Mouse (Mus musculus) urinary bladder, adult 2 months (tissue): ENCODE measurements at regions not wholly inside any gene's neighbourhood (a gene's known extent, or its start where the extent isn't known, plus 50 kb on each side); places are given as distances from the start of the nearest gene placed in this dataset.

Source experiments
- DNase-seq: peaks from one replicate; pipeline ENCODE4 v3.0.0; 2022; ENCODE audit warnings: low spot score

- DNase-seq = no peak
Measured at GRCm38 (mm10) chr9:61089066-61089686, 283.0 kb upstream of the Tle3 start.

DNA sequence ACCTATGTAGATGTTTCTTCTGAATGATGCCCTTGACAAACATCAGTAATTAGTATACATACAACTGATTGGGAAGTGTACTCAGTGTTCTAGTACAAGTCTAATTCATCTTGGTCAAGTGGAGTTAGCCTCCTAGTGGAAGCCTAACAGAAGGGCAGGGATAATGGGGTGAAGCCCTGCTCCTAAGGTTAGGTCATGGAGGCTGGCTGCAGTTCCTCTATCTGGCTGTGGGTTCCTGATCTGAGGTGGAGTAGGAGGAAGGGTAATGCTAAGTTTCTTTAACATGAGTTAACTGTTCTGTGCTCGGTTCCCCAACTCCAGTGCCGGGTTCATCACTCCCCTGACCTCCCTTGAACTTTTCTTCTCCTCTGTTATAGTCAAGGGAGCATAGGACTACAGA is 281.1 kb upstream of the Tle3 start:
- DNase-seq = no peak

DNA sequence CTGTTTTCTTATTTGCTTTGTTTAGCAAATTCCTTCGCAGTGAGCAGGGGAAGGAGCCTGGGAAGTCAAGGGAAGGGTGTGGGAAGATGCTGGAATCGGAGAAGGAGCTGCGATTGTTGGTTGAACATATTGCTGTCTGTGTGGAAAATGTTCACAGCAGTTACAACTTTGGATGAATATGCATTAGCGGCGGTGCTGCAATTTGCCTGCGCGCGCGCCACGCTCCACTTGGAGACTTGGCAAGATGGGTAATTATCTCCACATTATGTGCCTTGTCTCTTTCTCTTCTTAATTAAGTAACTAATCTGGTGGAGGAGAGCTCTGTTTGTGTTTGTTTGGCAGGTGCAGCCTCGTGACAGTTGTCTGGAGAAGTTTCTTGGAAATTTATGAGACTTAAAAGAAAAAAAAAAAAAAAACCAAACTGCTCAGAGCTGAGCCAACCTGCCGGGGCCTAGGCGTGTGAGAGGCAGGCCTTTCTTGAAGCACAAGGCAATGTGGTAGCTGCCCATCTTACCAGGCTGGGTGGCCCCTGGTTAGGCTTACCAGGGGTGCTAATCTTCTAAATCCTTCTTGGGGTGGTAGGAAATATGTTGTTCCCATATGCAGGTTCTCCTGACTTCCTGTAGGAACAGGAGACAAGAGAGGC is 279.2 kb upstream of the Tle3 start:
- DNase-seq = no peak

- no peak for DNase-seq
Measured at GRCm38 (mm10) chr9:61095069-61095775, 276.9 kb upstream of the Tle3 start.

- no peak for DNase-seq
Measured at GRCm38 (mm10) chr9:61101741-61102450, 270.3 kb upstream of the Tle3 start.

- DNase-seq = no peak
Measured at GRCm38 (mm10) chr9:61102451-61103358, 269.5 kb upstream of the Tle3 start.

DNA sequence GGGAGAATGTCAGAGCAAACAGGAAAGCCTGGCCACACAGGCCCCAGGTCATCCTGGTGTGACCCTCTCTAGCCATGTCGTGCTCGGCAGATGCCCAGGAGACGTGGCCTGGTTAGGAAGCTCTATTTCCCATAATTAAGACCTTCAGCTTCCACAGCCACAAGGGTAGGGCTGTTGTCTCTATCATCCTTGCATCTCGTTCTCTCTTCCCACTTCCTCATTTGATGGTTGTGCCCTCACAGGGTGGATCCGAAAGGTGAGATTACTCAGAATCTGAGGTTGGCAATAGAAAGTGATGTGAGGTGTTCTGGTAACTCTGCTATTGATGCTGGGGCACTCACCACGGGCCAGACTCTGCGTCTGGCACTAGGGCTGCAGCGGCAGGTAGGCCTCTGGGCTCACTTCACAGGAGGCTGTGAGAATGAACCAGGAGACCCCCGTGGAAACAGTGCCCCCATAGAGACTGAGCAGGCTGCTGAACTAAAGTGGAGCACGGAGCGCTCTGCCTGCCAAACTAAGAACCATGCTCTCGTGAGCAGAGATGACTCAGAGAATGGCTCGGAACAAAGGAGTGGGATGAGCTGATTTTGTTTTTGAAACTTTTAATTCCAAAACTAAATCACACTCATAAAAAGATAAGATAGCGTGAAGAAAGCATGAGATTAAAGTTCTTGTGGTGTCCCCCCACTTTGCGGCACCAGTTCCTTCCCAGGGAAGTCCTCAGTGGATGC is 266.5 kb upstream of the Tle3 start:
- DNase-seq = no peak

DNA sequence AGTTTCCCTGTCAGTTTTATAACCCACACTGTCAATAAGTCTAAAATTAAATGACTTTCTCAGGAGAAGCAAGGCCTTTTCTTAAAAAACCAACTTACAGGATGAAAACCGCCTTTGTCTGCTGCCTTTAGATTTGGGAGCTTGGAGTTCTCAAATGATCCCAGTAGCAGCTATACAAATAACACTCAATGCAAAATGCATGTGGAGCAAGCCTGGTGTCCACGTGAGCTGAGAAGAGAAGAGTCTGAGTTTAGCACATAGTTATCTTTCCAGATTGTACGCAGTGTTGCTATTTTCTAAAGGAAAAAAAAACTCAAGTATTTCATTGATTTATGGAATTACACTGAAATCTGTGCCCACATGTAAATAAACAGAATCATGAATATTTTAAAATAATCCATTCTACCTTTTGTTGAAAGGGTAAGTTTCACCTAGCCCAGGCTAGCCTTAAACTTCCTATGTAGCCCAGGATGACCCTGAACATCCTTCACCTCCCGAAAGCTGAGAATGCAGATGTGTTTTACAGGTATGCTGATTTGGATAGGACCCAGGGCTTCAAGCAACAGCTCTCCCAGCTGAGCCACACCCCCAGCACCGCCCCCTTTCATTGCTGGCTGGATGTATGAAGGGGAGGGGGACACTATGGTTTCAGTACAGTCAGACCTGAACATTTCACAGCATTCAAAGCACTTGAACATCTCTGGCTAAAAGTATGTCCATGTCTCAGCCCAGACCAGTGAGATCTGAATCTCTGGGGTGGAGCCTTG is 262.5 kb upstream of the Tle3 start:
- no peak for DNase-seq

DNA sequence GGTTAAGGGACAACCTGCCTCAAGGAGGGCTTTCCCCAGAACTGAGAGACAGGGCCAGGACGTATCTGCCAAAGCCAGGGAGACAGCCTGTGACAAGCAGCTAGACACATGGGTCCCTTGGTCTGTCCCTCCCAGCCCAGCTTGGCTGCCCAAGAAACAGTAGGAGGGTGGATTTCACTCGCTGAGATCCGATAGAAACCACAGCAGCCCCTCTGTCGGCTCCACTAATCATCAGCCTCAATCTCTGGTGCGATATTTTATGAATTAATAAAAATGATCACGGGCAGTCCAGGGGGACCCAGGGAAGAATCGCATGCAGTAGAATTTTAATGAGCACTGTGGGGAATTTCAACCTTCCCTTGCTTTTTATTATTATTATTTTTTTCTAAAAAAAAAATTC is 261.0 kb upstream of the Tle3 start:
- DNase-seq = no peak

DNA sequence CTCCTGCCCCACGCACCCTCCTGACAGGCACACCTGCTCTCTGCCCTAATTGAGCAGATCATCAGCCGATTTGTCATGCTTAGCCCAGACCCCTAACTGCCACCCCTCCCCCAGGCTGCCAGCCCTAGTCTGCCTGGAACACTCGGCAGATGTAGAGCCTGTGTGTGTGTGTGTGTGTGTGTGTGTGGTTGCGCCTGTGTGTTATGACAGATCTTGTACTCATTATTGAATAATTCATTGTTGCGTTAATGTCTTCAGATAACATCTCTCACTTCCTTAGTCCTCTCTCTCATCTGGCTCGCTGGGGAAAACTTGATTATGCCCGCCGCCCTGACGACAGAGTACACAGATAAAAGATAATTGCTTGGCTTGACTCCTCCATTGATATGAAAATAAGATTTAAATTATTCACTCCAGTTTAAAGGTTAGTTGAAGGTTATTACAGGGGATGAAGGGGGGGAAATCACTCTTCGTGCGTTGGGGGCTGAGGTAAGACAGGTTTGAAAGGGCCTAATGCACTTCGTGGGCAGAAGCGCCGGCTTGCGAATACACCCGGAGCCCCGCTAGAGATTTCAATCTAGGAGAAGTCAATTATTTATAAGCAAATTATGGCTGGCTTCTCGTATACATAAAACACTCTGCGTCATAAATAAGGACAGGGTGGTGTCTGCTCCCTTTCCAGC is 260.3 kb upstream of the Tle3 start:
- DNase-seq = no peak

GRCm38 (mm10) chr9:61119252-61119651 is 252.9 kb upstream of the Tle3 start:
- DNase-seq = no peak

- no peak for DNase-seq
Measured at GRCm38 (mm10) chr9:61120531-61120930, 251.6 kb upstream of the Tle3 start.

DNA sequence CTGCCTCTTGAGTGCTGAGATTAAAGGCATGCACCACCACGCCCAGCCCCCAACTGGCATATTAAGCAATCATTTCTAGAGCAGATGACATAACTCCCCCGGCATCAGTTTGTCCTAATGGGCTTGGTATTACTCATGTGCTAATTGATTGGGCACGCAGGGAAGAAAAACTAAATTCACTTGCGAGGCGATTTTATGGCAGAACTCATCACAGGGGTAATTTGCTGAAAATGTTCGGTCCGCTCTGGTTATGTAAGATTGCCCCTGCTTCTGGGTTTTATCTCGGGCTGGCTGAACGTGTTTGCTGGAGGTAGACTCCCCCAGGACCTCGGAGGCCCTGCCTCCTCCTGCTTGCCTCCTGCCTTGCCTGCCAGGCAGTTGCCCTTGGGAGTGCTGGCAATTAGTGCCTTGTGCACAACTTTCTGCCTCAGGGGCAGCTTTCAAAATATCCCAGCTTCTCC is 251.2 kb upstream of the Tle3 start:
- DNase-seq = no peak

GRCm38 (mm10) chr9:61123431-61123830 is 248.7 kb upstream of the Tle3 start:
- DNase-seq = no peak

GRCm38 (mm10) chr9:61125769-61126168 is 246.4 kb upstream of the Tle3 start:
- DNase-seq = no peak

DNA sequence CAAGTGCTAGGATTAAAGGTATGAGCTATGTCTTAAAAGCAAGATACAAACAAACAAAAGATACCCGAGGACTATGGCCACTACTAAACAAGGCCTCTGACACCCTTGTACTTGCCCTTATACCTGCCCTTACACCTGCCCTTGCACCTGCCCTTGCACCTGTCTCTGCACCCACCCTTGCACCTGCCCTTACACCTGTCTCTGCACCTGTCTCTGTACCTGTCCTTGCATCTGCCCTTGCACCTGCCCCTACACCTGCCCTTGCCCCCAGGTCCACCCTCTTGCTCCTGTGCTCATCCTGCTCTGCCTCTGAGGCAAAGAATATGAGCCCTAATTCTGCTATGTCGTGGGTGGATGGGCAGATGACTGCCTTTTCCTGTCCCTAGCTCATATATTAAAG is 244.1 kb upstream of the Tle3 start:
- no peak for DNase-seq

DNA sequence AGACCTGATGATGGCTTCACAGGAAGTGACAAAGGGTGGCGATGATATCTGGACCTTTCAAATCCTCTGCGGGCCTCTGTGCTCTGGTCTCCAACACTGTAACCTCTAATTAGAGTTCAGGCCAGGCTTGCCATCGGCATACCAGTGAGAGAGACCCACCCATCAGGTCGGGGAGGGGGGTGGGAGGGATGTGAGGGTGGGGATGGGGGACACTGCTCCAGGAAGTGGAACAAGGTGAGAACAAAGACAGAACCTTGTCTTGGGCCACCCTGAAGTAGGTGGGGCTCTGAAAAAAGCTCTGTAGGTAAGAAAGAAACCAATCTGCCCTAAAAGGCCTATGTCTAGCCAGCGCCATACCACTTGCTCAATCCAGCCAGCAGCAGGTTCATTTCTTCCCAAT is 243.0 kb upstream of the Tle3 start:
- no peak for DNase-seq

DNA sequence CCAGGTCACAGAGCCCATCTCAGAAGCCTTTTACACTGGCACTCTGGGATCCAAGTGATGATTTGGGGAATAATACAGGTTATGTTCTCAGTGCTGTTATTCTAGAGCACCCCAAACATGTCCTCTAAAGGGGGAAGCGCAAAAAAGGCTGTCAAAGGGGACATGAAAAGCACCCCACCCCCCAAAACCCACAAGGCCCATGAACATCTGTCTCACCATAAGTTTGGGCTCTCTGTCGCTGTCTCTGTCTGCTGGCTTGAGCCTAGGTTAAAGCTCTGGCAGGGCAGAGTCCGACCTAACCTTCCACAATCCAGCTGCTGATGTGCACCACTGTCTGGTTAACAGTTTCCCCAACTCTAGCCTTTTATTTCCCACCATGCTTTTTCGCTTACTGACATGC is 241.3 kb upstream of the Tle3 start:
- no peak for DNase-seq

- DNase-seq = no peak
Measured at GRCm38 (mm10) chr9:61135263-61135882, 236.8 kb upstream of the Tle3 start.
